Mouse (Mus musculus): ENCODE data around the gene Ero1lb. TPM values are rescaled to one million over a fixed set of nuclear protein-coding genes. Genes with fewer than 3 reads are reported as not detected.

Ero1lb gene
- total RNA-seq (2021): 10 to 100 TPM; 14.5 to 15.2 TPM
- long read RNA-seq, experiment 1, partial matches to known transcripts: 0 of 3 reads
- long read RNA-seq, experiment 1, other reads (novel, unspliced or antisense): 3 of 3 reads
- long read RNA-seq, experiment 2, partial matches to known transcripts: 0 of 4 reads
- long read RNA-seq, experiment 2, other reads (novel, unspliced or antisense): 4 of 4 reads

DNA sequence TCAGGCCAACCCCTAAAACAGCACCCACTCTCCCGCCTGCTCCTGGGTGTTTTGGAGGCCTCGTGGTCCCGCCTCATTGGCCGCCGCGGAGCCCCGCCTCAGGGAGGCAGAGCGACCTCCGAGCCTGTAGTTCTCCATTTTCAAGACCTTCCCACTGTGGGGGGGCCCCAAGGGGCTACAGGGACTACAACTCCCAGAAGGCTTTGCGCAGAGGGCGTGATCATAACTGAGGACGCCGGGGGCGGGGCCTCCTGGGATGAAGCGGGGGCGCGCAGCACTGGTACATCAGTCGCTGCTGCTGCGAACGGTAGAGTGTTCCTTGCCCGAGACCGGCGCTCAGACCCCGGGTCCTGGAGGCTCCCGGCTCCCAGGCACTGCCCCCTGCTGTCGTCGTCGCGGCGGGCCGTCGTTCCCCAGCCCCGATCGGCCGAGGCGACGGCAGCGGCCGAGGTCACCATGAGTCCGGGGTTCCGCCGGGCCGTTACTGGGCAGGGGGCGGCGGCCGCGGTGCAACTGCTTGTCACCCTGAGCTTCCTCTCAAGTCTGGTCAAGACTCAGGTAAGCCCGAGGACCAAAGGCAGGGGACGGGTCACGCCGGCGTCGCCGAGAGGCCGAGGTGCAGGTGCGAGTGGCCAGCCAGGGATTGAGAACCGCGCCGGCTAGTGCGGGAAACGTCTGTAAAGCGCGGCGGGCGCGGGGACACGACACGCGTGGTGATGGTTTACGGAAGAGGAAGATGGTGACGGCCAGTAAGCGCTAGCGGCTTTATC, at the start of gene Ero1lb:
TSS of gene Ero1lb (plus strand) at position 254 of the 770 bp plus-strand sequence.
- peak within 1 kb of the TSS; percentile 79 for H3K27ac ChIP-seq
- intact Hi-C loops (cut with DNase I): loop anchor here (1.0 kb wide), 1 partner anchor 105 kb away; no protein-coding TSS in a partner anchor
- no peak; the same call in none of the 2 replicates for TF ChIP-seq CTCF (IDR thresholded peaks at IDR 0.05)
- peak within 1 kb of the TSS; percentile 84 for H3K4me3 ChIP-seq
- DNase-seq (ENCODE audit: extremely low spot score in 1 of 2, low spot score in 2 of 2): peak; percentile 99

DNA sequence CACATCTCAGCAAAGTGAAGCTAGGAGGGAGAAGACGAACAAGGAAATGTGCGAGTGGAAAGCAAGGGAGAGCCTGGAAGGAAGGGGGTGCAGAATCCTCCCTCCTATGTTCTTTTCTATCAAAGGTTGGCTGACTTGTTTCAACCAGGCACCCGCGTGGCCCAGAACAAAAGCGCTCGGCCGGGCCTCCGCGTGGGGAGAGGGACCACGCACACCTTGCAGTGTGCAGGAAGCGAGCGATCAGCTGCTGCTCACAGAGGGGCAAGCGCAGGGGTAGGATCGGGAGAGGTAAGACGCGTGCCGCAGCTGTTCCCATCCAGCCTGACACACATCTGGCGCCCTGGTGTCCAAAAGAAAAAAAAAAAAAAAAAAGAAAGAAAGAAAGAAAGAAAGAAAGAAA, 46.3 kb upstream of the Ero1lb start:
- intact Hi-C loops (cut with DNase I): no loop called here
- Histone ChIP-seq H3K27ac (no peak overlapping the region), H3K4me3 (peak overlapping the region; percentile 52; the same call in 1 of the 2 replicates)
- DNase-seq (ENCODE audit: extremely low spot score in 1 of 2, low spot score in 2 of 2): no peak
- no peak for TF ChIP-seq CTCF (IDR thresholded peaks at IDR 0.05)

- intact Hi-C loops (cut with DNase I): no loop called here
Measured at GRCm38 (mm10) chr13:12519955-12520584, 45.6 kb upstream of the Ero1lb start, which contains the start of gene Edaradd. Gene Edaradd, minus strand, starts transcription at chr13:12520438.

GRCm38 (mm10) chr13:12522346-12522745, 43.3 kb upstream of the Ero1lb start:
- no peak for DNase-seq (ENCODE audit: extremely low spot score in 1 of 2, low spot score in 2 of 2)
- H3K4me3 ChIP-seq: no peak overlapping the region
- intact Hi-C loops (cut with DNase I): no loop called here
- TF ChIP-seq CTCF (IDR thresholded peaks at IDR 0.05): no peak
- H3K27ac ChIP-seq: no peak overlapping the region

More at GRCm38 (mm10) chr13:12519955-12520584, 45.6 kb upstream of the Ero1lb start, which contains the start of gene Edaradd:
- peak; percentile 42 for TF ChIP-seq CTCF (IDR thresholded peaks at IDR 0.05)
- Histone ChIP-seq H3K4me3 (peak within 1 kb of the TSS; percentile 52), H3K27ac (no peak within 1 kb of the TSS)
- peak; percentile 23 to 29 for DNase-seq (ENCODE audit: extremely low spot score in 1 of 2, low spot score in 2 of 2)

DNA sequence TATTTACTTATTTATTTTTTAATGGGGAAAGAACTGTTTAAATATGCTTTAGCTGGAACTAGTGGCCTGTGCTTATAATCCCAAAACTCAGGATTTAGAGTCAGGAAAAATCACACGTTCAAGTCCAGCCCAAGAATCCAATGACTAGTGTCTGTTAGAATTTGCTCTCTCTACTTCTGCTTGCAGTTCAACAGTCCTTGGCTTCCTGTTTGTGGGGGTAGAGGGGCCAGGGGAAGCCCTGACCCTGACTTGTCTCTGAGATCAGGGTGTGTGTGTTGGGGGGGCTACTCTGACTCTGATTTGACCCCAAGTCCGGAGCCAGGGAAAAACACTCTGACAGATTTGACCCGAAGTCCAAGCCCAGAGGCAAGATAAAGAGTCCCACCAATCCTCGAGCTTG, 40.0 kb upstream of the Ero1lb start:
- intact Hi-C loops (cut with DNase I): no loop called here
- no peak for TF ChIP-seq CTCF (IDR thresholded peaks at IDR 0.05)
- DNase-seq (ENCODE audit: extremely low spot score in 1 of 2, low spot score in 2 of 2): no peak
- no peak overlapping the region for H3K27ac ChIP-seq
- H3K4me3 ChIP-seq: no peak overlapping the region

GRCm38 (mm10) chr13:12534628-12535027, 31.0 kb upstream of the Ero1lb start:
- H3K4me3 ChIP-seq: no peak overlapping the region
- no peak for TF ChIP-seq CTCF (IDR thresholded peaks at IDR 0.05)
- DNase-seq (ENCODE audit: extremely low spot score in 1 of 2, low spot score in 2 of 2): no peak
- H3K27ac ChIP-seq: no peak overlapping the region
- intact Hi-C loops (cut with DNase I): loop anchor here (5.0 kb wide), 1 partner anchor 62 kb away; no protein-coding TSS in a partner anchor

GRCm38 (mm10) chr13:12537971-12538370, 27.7 kb upstream of the Ero1lb start:
- TF ChIP-seq CTCF (IDR thresholded peaks at IDR 0.05): peak; percentile 59
- intact Hi-C loops (cut with DNase I): loop anchor here (5.0 kb wide), 1 partner anchor 66 kb away; no protein-coding TSS in a partner anchor
- Histone ChIP-seq H3K4me3 (no peak overlapping the region), H3K27ac (no peak overlapping the region)
- peak; percentile 24 to 37 for DNase-seq (ENCODE audit: extremely low spot score in 1 of 2, low spot score in 2 of 2)

DNA sequence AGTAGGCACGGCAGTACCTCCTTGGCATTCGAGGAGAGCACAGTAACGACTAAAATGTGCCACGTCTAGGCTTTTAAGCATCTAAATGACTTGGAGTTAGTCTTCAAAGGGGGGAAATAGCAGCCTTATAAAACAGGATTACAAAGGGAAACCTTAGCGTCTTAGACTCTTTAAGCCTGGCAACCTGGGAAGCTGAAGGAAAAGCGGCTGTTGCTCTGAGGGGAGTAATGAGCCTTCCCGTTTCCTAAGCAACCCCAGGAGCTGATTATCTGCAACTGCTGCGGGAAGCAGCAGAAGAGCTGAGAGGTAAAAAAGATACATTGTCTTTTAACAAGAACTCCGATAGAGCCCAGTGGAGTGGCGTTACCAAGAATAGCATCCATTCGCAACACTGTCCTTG, 26.0 kb upstream of the Ero1lb start:
- no peak for TF ChIP-seq CTCF (IDR thresholded peaks at IDR 0.05)
- DNase-seq (ENCODE audit: extremely low spot score in 1 of 2, low spot score in 2 of 2): peak in 1 of 2 experiments; percentile 11
- intact Hi-C loops (cut with DNase I): loop anchor here (5.0 kb wide), 1 partner anchor 67 kb away; no protein-coding TSS in a partner anchor
- H3K27ac ChIP-seq: no peak overlapping the region
- no peak overlapping the region for H3K4me3 ChIP-seq

GRCm38 (mm10) chr13:12540119-12540518, 25.6 kb upstream of the Ero1lb start:
- Histone ChIP-seq H3K27ac (no peak overlapping the region), H3K4me3 (no peak overlapping the region)
- intact Hi-C loops (cut with DNase I): no loop called here
- no peak for TF ChIP-seq CTCF (IDR thresholded peaks at IDR 0.05)
- peak in 1 of 2 experiments; percentile 10 for DNase-seq (ENCODE audit: extremely low spot score in 1 of 2, low spot score in 2 of 2)

GRCm38 (mm10) chr13:12542006-12542981, 23.4 kb upstream of the Ero1lb start:
- intact Hi-C loops (cut with DNase I): no loop called here
- peak in 1 of 2 experiments; percentile 16 for DNase-seq (ENCODE audit: extremely low spot score in 1 of 2, low spot score in 2 of 2)
- no peak overlapping the region for H3K4me3 ChIP-seq

DNA sequence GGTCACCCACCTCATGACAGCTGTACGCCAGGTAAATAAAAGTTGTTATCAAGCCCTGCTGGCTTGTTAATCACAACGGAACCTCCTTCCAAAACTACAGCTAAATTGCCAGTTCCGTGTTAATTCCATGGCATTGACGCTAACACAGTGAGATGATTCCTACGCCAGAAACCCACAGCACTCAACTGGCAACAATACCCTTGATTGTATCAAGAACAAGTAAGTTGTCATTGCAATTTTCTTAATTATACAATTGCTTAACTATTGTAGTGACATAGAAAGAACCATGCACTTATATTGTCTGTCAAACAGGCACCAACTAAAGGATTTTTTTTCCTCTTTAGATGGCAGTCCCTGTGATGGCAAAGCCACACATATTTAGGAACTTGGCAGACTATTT, 22.4 kb upstream of the Ero1lb start:
- Histone ChIP-seq H3K4me3 (no peak overlapping the region), H3K27ac (no peak overlapping the region)
- no peak for DNase-seq (ENCODE audit: extremely low spot score in 1 of 2, low spot score in 2 of 2)
- TF ChIP-seq CTCF (IDR thresholded peaks at IDR 0.05): no peak
- intact Hi-C loops (cut with DNase I): no loop called here

More at GRCm38 (mm10) chr13:12542006-12542981, 23.4 kb upstream of the Ero1lb start:
- peak; percentile 10; the same call in 1 of the 2 replicates for TF ChIP-seq CTCF (IDR thresholded peaks at IDR 0.05)
- H3K27ac ChIP-seq: no peak overlapping the region
